9 mouse cellular contexts compared by ENCODE assay signal in genomic region chrX:139416701-139417100, GRCm38 (mm10).
DNase-seq lines count a peak whose midpoint lies in the region; ATAC-seq and TF ChIP-seq lines count a peak whose summit lies in the region.
"Had no signal": no experiment of that assay in that cellular context is flagged by ENCODE, and none has a peak within 500 bp of the region (broad histone marks: within the 10 kb centered on the region; RNA-seq: fewer than 3 reads in every experiment).

No protein-coding gene starts in this region.

- H3K4me3 ChIP-seq in forebrain, embryonic 10.5 days: no peak overlapping the region
- H3K4me3 ChIP-seq in forebrain, embryonic 13.5 days: no peak overlapping the region
- H3K4me3 ChIP-seq in embryonic facial prominence, embryonic 11.5 days (ENCODE audit: low read depth, low read length): no peak overlapping the region
- H3K4me3 ChIP-seq in lung, postnatal 0 days (ENCODE audit: low read depth, low read length): no peak overlapping the region
- H3K4me3 ChIP-seq: neural tube, embryonic 13.5 days had no signal

- H3K27ac ChIP-seq in forebrain, embryonic 10.5 days: no peak overlapping the region
- H3K27ac ChIP-seq in forebrain, embryonic 13.5 days: no peak overlapping the region
- H3K27ac ChIP-seq in embryonic facial prominence, embryonic 11.5 days (replicated peaks; ENCODE audit: low read depth, low read length): no peak overlapping the region
- H3K27ac ChIP-seq in lung, postnatal 0 days (ENCODE audit: low read length): no peak overlapping the region
- H3K27ac ChIP-seq: neural tube, embryonic 13.5 days had no signal

- no peaks in the 10 kb centered on the region for H3K4me1 ChIP-seq in forebrain, embryonic 10.5 days
- no peaks in the 10 kb centered on the region for H3K4me1 ChIP-seq in forebrain, embryonic 13.5 days
- H3K4me1 ChIP-seq in embryonic facial prominence, embryonic 11.5 days (ENCODE audit: control insufficient read depth, insufficient read depth, low read length): no peaks in the 10 kb centered on the region
- no peaks in the 10 kb centered on the region for H3K4me1 ChIP-seq in lung, postnatal 0 days (ENCODE audit: insufficient read depth, low read depth, low read length)
- H3K4me1 ChIP-seq: neural tube, embryonic 13.5 days had no signal

- TF ChIP-seq CTCF in lung, postnatal 0 days (IDR thresholded peaks at IDR 0.05): peak; percentile 78

- no peak for TF ChIP-seq EP300 in lung, postnatal 0 days (IDR thresholded peaks at IDR 0.05)

- peaks cover 37% of the 10 kb centered on the region for H3K27me3 ChIP-seq in forebrain, embryonic 10.5 days (ENCODE audit: poor library complexity, severe bottlenecking)
- no peaks in the 10 kb centered on the region for H3K27me3 ChIP-seq in forebrain, embryonic 13.5 days
- no peaks in the 10 kb centered on the region; the same call in 1 of the 2 replicates for H3K27me3 ChIP-seq in embryonic facial prominence, embryonic 11.5 days (ENCODE audit: control insufficient read depth, insufficient read depth, low read length)
- H3K27me3 ChIP-seq in lung, postnatal 0 days (replicated peaks; ENCODE audit: insufficient read depth, low read length): no peaks in the 10 kb centered on the region
- H3K27me3 ChIP-seq: neural tube, embryonic 13.5 days had no signal

- H3K9me3 ChIP-seq in forebrain, embryonic 10.5 days: no peaks in the 10 kb centered on the region
- no peaks in the 10 kb centered on the region for H3K9me3 ChIP-seq in forebrain, embryonic 13.5 days (replicated peaks)
- no peaks in the 10 kb centered on the region for H3K9me3 ChIP-seq in embryonic facial prominence, embryonic 11.5 days (replicated peaks; ENCODE audit: control insufficient read depth, low read length)
- no peaks in the 10 kb centered on the region for H3K9me3 ChIP-seq in lung, postnatal 0 days (ENCODE audit: low read length)
- H3K9me3 ChIP-seq: neural tube, embryonic 13.5 days had no signal

- peak; percentile 19 for DNase-seq in forebrain, embryonic 10.5 days (ENCODE audit: extremely low spot score, low spot score)
- peak; percentile 80 for DNase-seq in 3T3-L1 (ENCODE audit: low read depth, low spot score)
- peak; percentile 76 for DNase-seq in adrenal gland, postnatal 10 days
- DNase-seq in embryonic facial prominence, embryonic 11.5 days (ENCODE audit: low spot score): peak; percentile 76
- DNase-seq in layer of hippocampus, adult 18-20 months (ENCODE audit: low spot score in 2 of 2): peak; percentile 9 to 78
- peak; percentile 26 for DNase-seq in lung, postnatal 0 days (ENCODE audit: low spot score)
- peak; percentile 76 for DNase-seq in right cerebral cortex, postnatal 4 days

- H3K36me3 ChIP-seq in forebrain, embryonic 10.5 days (replicated peaks): no peaks in the 10 kb centered on the region
- H3K36me3 ChIP-seq in forebrain, embryonic 13.5 days (ENCODE audit: poor library complexity, severe bottlenecking): no peaks in the 10 kb centered on the region
- H3K36me3 ChIP-seq in embryonic facial prominence, embryonic 11.5 days (replicated peaks; ENCODE audit: control insufficient read depth, insufficient read depth, low read depth, low read length): no peaks in the 10 kb centered on the region
- no peaks in the 10 kb centered on the region for H3K36me3 ChIP-seq in lung, postnatal 0 days (ENCODE audit: insufficient read depth, low read length)
- H3K36me3 ChIP-seq: neural tube, embryonic 13.5 days had no signal

- H3K9ac ChIP-seq in forebrain, embryonic 13.5 days: no peak overlapping the region
- no peak overlapping the region for H3K9ac ChIP-seq in embryonic facial prominence, embryonic 11.5 days (replicated peaks; ENCODE audit: low read length)
- H3K9ac ChIP-seq in lung, postnatal 0 days (replicated peaks; ENCODE audit: low read depth): no peak overlapping the region
- H3K9ac ChIP-seq: neural tube, embryonic 13.5 days had no signal

- ATAC-seq in forebrain, embryonic 13.5 days: no peak
- no peak for ATAC-seq in embryonic facial prominence, embryonic 11.5 days (replicated peaks; ENCODE audit: insufficient number of reproducible peaks, low FRiP score, low TSS enrichment, low read depth)
- no peak for ATAC-seq in lung, postnatal 0 days

- WGBS in forebrain, embryonic 10.5 days: 70% methylated on average over 6 of the region's 6 CpGs
- WGBS in forebrain, embryonic 13.5 days: 67% methylated on average over 6 of the region's 6 CpGs
- WGBS in embryonic facial prominence, embryonic 11.5 days: 65% methylated on average over 6 of the region's 6 CpGs
- 42% methylated on average over 6 of the region's 6 CpGs for WGBS in lung, postnatal 0 days

- H3K4me2 ChIP-seq in forebrain, embryonic 13.5 days: no peak overlapping the region
- no peak overlapping the region for H3K4me2 ChIP-seq in embryonic facial prominence, embryonic 11.5 days (ENCODE audit: low read depth, low read length)
- H3K4me2 ChIP-seq in lung, postnatal 0 days (replicated peaks; ENCODE audit: low read depth, low read length): no peak overlapping the region
- H3K4me2 ChIP-seq: neural tube, embryonic 13.5 days had no signal

Comparison
In these comparisons a context has a peak if more than half of its experiments do, and no peak if none do; other contexts are left out.
1. DNase-seq: peak in every context shown above with its lines; median percentile 80 in 3T3-L1; 76 in adrenal gland, postnatal 10 days; 76 in embryonic facial prominence, embryonic 11.5 days; 76 in right cerebral cortex, postnatal 4 days; 44 in layer of hippocampus, adult 18-20 months; 26 in lung, postnatal 0 days; 19 in forebrain, embryonic 10.5 days.